Mouse (Mus musculus): Measurements from ENCODE around the gene Med24. TPM values are rescaled to one million over a fixed set of nuclear protein-coding genes. Genes with fewer than 3 reads are reported as not detected.

Gene Med24
- total RNA-seq, 2 experiments from 2014 or later, result 109 to 110 TPM

Other genes with a start within 250 kb of the Med24 start
- gene Ikzf3, start 183.4 kb downstream of the Med24 start, total RNA-seq (2021), result under 1 TPM in 1 of 2 experiments, not detected in 1; 0.21 TPM
- gene Zpbp2, start 178.3 kb downstream of the Med24 start, total RNA-seq (2021), result under 1 TPM in 1 of 2 experiments, not detected in 1; 0.31 TPM
- gene Ormdl3, start 142.1 kb downstream of the Med24 start, total RNA-seq (2021), result 10 to 100 TPM; 49.1 to 57.6 TPM
- not detected for gene Lrrc3c, start 131.1 kb downstream of the Med24 start, total RNA-seq (2021)
- gene Gm12355, start 103.8 kb downstream of the Med24 start, total RNA-seq (2021), result 10 to 100 TPM; 10.1 to 13.3 TPM
- not detected for gene Gsdma3, start 103.1 kb downstream of the Med24 start, total RNA-seq (2021)
- gene Gsdma2, start 82.7 kb downstream of the Med24 start, total RNA-seq (2021), result not detected
- gene Gsdma, start 65.1 kb downstream of the Med24 start, total RNA-seq (2021), result not detected
- 100 to 1,000 TPM; 122 to 126 TPM for gene Psmd3, start 46.9 kb downstream of the Med24 start, total RNA-seq (2021)
- gene Csf3, start 28.2 kb downstream of the Med24 start, total RNA-seq (2021), result not detected
- 1,000 to 10,000 TPM; 1,264 to 1,291 TPM for gene Thra, start 11.2 kb upstream of the Med24 start, total RNA-seq (2021)
- gene Nr1d1, start 45.9 kb upstream of the Med24 start, total RNA-seq (2021), result 10 to 100 TPM; 53.3 to 65.3 TPM
- gene Msl1, start 66.1 kb upstream of the Med24 start, total RNA-seq (2021), result 100 to 1,000 TPM; 149 to 161 TPM
- 10 to 100 TPM; 56.7 to 59.7 TPM for gene Casc3, start 75.5 kb upstream of the Med24 start, total RNA-seq (2021)
- 100 to 1,000 TPM; 159 to 165 TPM for gene Rapgefl1, start 107.3 kb upstream of the Med24 start, total RNA-seq (2021)
- gene Wipf2, start 134.2 kb upstream of the Med24 start, total RNA-seq (2021), result 10 to 100 TPM; 35.8 to 43.8 TPM
- under 1 TPM; 0.81 to 0.97 TPM for gene Cdc6, start 178.4 kb upstream of the Med24 start, total RNA-seq (2021)
- 10 to 100 TPM; 20.2 to 20.3 TPM for gene Rara, start 198.4 kb upstream of the Med24 start, total RNA-seq (2021)

Measured in layer of hippocampus, postnatal 14 days (tissue).